Mouse (Mus musculus) small intestine, adult 2 months (tissue): ENCODE measurements around the gene Rd3.

ENCODE experiments used
- CTCF ChIP-seq: fragments of 200-500 bp; IDR thresholded peaks from 2 replicates; pipeline ENCODE4 v1.5.1; 2012; ENCODE audit warnings: low read depth, mild to moderate bottlenecking, control low read depth, inconsistent platforms, low read length, moderate library complexity, mixed read lengths; ENCODE audit not compliant: insufficient replicate concordance, insufficient read length; ENCODE audit errors: extremely low read depth
- POLR2A ChIP-seq: fragments of 200-500 bp; IDR thresholded peaks from 2 replicates; pipeline ENCODE4 v1.6.1; 2012; ENCODE audit warnings: low read depth, mild to moderate bottlenecking, control low read depth, inconsistent platforms, low read length, moderate library complexity

DNA sequence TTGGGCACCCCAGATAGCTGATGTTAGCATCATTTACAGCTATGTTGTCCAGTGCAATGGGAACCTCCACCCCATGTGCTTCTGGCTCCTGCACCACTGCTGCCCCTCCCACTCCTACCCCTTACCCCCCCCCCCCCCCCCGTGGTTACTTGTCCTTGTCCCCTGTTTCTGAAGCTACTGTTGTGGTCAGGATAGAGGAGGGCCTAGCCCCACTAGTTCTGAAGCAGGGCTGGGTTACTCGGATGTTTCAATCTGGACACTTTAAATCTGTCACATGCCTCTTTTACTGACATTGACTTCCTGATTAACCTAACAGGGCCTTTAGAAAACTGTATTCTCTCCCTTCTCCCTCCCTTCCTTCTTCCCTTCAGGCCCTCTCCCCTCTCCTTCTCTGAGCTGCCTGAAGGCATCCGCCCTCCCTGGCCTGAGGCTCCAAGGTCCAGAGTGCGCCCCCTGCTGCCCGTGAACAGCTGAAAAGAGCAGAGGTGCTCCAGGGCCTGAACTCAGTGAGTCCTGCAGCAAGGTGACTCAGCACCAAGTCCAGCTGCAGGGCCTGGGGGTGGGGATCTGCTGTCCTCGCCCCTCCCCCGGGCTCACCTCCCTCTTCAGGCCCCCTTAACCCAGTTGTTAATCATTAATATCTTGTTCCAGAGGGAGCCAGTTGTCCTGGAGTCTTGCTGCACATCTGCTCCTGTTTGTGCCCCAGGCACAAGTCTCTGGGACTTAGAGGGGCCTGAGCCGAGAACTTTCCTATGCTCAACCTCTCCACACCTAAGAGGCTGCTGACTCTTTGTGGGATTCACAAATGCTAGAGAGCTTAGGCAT is 13.0 kb upstream of the Rd3 start:
- TF ChIP-seq CTCF (peak; percentile 86), POLR2A (no peak)
